Mouse (Mus musculus) MEL (cell line): ENCODE measurements at regions not wholly inside any gene's neighbourhood (a gene's known extent, or its start where the extent isn't known, plus 50 kb on each side); places are given as distances from the start of the nearest gene placed in this dataset.

ENCODE experiments used
- DNase-seq: peaks from one replicate; pipeline ENCODE4 v3.0.0; 2011; ENCODE audit warnings: low read depth, low spot score
- H3K27ac ChIP-seq: 2 replicates; pipeline ENCODE4 v1.5.1; 2012; ENCODE audit warnings: low read depth, mild to moderate bottlenecking, control low read depth, low read length, moderate library complexity; ENCODE audit not compliant: control insufficient read depth
- H3K27me3 ChIP-seq, 2 experiments: fragments of 150-350 bp in 1 of 2; sonication (generic) in 1 of 2; 2 replicates each; pipeline ENCODE4 v1.6.1; 2012; ENCODE audit warnings: low read length in 2 of 2, mild to moderate bottlenecking in 2 of 2, improper control_type of control experiment in 1 of 2, moderate library complexity in 1 of 2; ENCODE audit not compliant: insufficient read depth in 2 of 2, control insufficient read depth in 1 of 2
- H3K36me3 ChIP-seq, 2 experiments: 2 replicates each; pipeline ENCODE4 v1.6.1; 2012 to 2014; ENCODE audit warnings: low read length in 2 of 2, improper control_type of control experiment in 1 of 2, inconsistent platforms in 1 of 2, mild to moderate bottlenecking in 1 of 2; ENCODE audit not compliant: insufficient read depth in 2 of 2, control insufficient read depth in 1 of 2
- H3K4me1 ChIP-seq, 2 experiments: fragments of 150-350 bp in 1 of 2; sonication (generic) in 1 of 2; 2 replicates each; pipeline ENCODE4 v1.6.1; 2012; ENCODE audit warnings: low read length in 2 of 2, improper control_type of control experiment in 1 of 2, mild to moderate bottlenecking in 1 of 2; ENCODE audit not compliant: insufficient read depth in 2 of 2, control insufficient read depth in 1 of 2
- H3K4me3 ChIP-seq, 2 experiments: fragments of 150-350 bp in 1 of 2; sonication (generic) in 1 of 2; 2 replicates each; pipeline ENCODE4 v1.5.1; 2012; ENCODE audit warnings: low read depth in 2 of 2, low read length in 2 of 2, mild to moderate bottlenecking in 2 of 2, moderate library complexity in 2 of 2, control low read depth in 1 of 2, improper control_type of control experiment in 1 of 2; ENCODE audit not compliant: control insufficient read depth in 1 of 2, insufficient read depth in 1 of 2
- H3K79me2 ChIP-seq: 2 replicates; pipeline ENCODE4 v1.6.1; 2012; ENCODE audit warnings: mild to moderate bottlenecking, low read length, moderate library complexity; ENCODE audit not compliant: control insufficient read depth, poor library complexity, insufficient read depth
- H3K9ac ChIP-seq: 2 replicates; pipeline ENCODE4 v1.6.1; 2012; ENCODE audit warnings: low read depth, mild to moderate bottlenecking, control low read depth, low read length, moderate library complexity; ENCODE audit not compliant: control insufficient read depth, poor library complexity, severe bottlenecking
- H3K9me3 ChIP-seq: fragments of 150-350 bp; sonication (generic); replicated peaks from 2 replicates; pipeline ENCODE4 v1.6.1; 2012; ENCODE audit warnings: mild to moderate bottlenecking, low read length, improper control_type of control experiment, moderate library complexity; ENCODE audit not compliant: insufficient read depth
- BHLHE40 ChIP-seq: IDR thresholded peaks from 2 replicates; pipeline ENCODE4 v1.6.1; 2012; ENCODE audit warnings: low read depth, mild to moderate bottlenecking, inconsistent platforms, low read length, improper control_type of control experiment, borderline replicate concordance
- CHD2 ChIP-seq: IDR thresholded peaks from 2 replicates; pipeline ENCODE4 v1.6.1; 2011; ENCODE audit warnings: low read length, improper control_type of control experiment
- CTCF ChIP-seq, 3 experiments: IDR thresholded peaks in 2 of 3; conservative IDR thresholded peaks in 1 of 3; 2 replicates each; pipeline ENCODE4 v1.5.1; 2011 to 2012; ENCODE audit warnings: low read length in 3 of 3, low read depth in 2 of 3, mild to moderate bottlenecking in 2 of 3, improper control_type of control experiment in 1 of 3, inconsistent platforms in 1 of 3, mixed read lengths in 1 of 3, moderate library complexity in 1 of 3; ENCODE audit not compliant: control insufficient read depth in 1 of 3, insufficient read depth in 1 of 3, poor library complexity in 1 of 3, severe bottlenecking in 1 of 3
- GABPA ChIP-seq: IDR thresholded peaks from 2 replicates; pipeline ENCODE4 v1.6.1; 2012; ENCODE audit warnings: low read depth, mild to moderate bottlenecking, inconsistent platforms, low read length, improper control_type of control experiment, moderate library complexity
- GATA1 ChIP-seq: IDR thresholded peaks from 2 replicates; pipeline ENCODE4 v1.6.1; 2011; ENCODE audit warnings: low read depth, low read length, improper control_type of control experiment
- JUND ChIP-seq: IDR thresholded peaks from 2 replicates; pipeline ENCODE4 v1.6.1; 2011; ENCODE audit warnings: low read depth, mild to moderate bottlenecking, improper control_type of control experiment, low read length
- KAT2A ChIP-seq: conservative IDR thresholded peaks from 2 replicates; pipeline ENCODE4 v1.6.1; 2012; ENCODE audit warnings: low read depth, low read length, improper control_type of control experiment, inconsistent platforms
- MEF2A ChIP-seq: IDR thresholded peaks from 2 replicates; pipeline ENCODE4 v1.6.1; 2014; ENCODE audit warnings: low read depth, mild to moderate bottlenecking, inconsistent platforms, low read length, improper control_type of control experiment; ENCODE audit not compliant: poor library complexity, insufficient replicate concordance, severe bottlenecking; ENCODE audit errors: extremely low read depth
- MXI1 ChIP-seq: IDR thresholded peaks from 2 replicates; pipeline ENCODE4 v1.6.1; 2011; ENCODE audit warnings: mild to moderate bottlenecking, low read depth, low read length, improper control_type of control experiment
- NRF1 ChIP-seq: IDR thresholded peaks from 2 replicates; pipeline ENCODE4 v1.6.1; 2014; ENCODE audit warnings: low read depth, mild to moderate bottlenecking, inconsistent platforms, low read length, improper control_type of control experiment, moderate library complexity; ENCODE audit not compliant: poor library complexity, insufficient read depth, severe bottlenecking
- POLR2A ChIP-seq, 2 experiments: IDR thresholded peaks; 2 replicates each; pipeline ENCODE4 v1.6.1; 2011 to 2012; ENCODE audit warnings: low read length in 2 of 2, mild to moderate bottlenecking in 2 of 2, control low read depth in 1 of 2, improper control_type of control experiment in 1 of 2, low read depth in 1 of 2, moderate library complexity in 1 of 2; ENCODE audit not compliant: control insufficient read depth in 1 of 2, insufficient read depth in 1 of 2, poor library complexity in 1 of 2
- POLR2AphosphoS2 ChIP-seq: IDR thresholded peaks from 2 replicates; pipeline ENCODE4 v1.6.1; 2011; ENCODE audit warnings: low read length, improper control_type of control experiment
- POLR2AphosphoS5 ChIP-seq: IDR thresholded peaks from 2 replicates; pipeline ENCODE4 v1.6.1; 2012; ENCODE audit warnings: low read depth, borderline replicate concordance, mild to moderate bottlenecking, inconsistent platforms, low read length, moderate library complexity, mixed read lengths
- RAD21 ChIP-seq: IDR thresholded peaks from 2 replicates; pipeline ENCODE4 v1.6.1; 2011; ENCODE audit warnings: mild to moderate bottlenecking, low read depth, low read length, improper control_type of control experiment
- RCOR1 ChIP-seq: IDR thresholded peaks from 2 replicates; pipeline ENCODE4 v1.6.1; 2012; ENCODE audit warnings: low read depth, mild to moderate bottlenecking, inconsistent platforms, low read length, improper control_type of control experiment
- SMC3 ChIP-seq: IDR thresholded peaks from 2 replicates; pipeline ENCODE4 v1.6.1; 2011; ENCODE audit warnings: low read depth, low read length, improper control_type of control experiment
- TAL1 ChIP-seq: IDR thresholded peaks from 2 replicates; pipeline ENCODE4 v1.6.1; 2012; ENCODE audit warnings: mild to moderate bottlenecking, inconsistent platforms, low read length, moderate library complexity, mixed read lengths
- TBP ChIP-seq: IDR thresholded peaks from 2 replicates; pipeline ENCODE4 v1.8.0; 2011; ENCODE audit warnings: low read depth, low read length, improper control_type of control experiment
- TCF12 ChIP-seq: IDR thresholded peaks from 2 replicates; pipeline ENCODE4 v1.6.1; 2014; ENCODE audit warnings: low read depth, mild to moderate bottlenecking, inconsistent platforms, low read length, improper control_type of control experiment, moderate library complexity
- UBTF ChIP-seq: IDR thresholded peaks from 2 replicates; pipeline ENCODE4 v1.6.1; 2012; ENCODE audit warnings: low read depth, mild to moderate bottlenecking, inconsistent platforms, low read length, improper control_type of control experiment, moderate library complexity, borderline replicate concordance; ENCODE audit not compliant: insufficient read depth
- USF1 ChIP-seq: IDR thresholded peaks from 2 replicates; pipeline ENCODE4 v1.6.1; 2014; ENCODE audit warnings: low read depth, mild to moderate bottlenecking, inconsistent platforms, low read length, improper control_type of control experiment, moderate library complexity
- ZC3H11A ChIP-seq: IDR thresholded peaks from 2 replicates; pipeline ENCODE4 v1.6.1; 2012; ENCODE audit warnings: low read depth, mild to moderate bottlenecking, inconsistent platforms, low read length, improper control_type of control experiment
- ZKSCAN1 ChIP-seq: IDR thresholded peaks from 2 replicates; pipeline ENCODE4 v1.6.1; 2012; ENCODE audit warnings: low read depth, mild to moderate bottlenecking, inconsistent platforms, low read length, improper control_type of control experiment, moderate library complexity
- ZNF384 ChIP-seq: IDR thresholded peaks from 2 replicates; pipeline ENCODE4 v1.6.1; 2012; ENCODE audit warnings: low read depth, mild to moderate bottlenecking, inconsistent platforms, low read length, improper control_type of control experiment

- DNase-seq = peak; percentile 52
- no peak for TF ChIP-seq TBP
- no peak for TF ChIP-seq USF1
- no peak for TF ChIP-seq POLR2A (IDR thresholded peaks at IDR 0.05; ENCODE audit: control insufficient read depth in 1 of 2, insufficient read depth in 1 of 2, low read depth in 1 of 2, low read length in 2 of 2, poor library complexity in 1 of 2)
- TF ChIP-seq MEF2A = no peak
- TF ChIP-seq JUND = no peak
- peak; percentile 67 for TF ChIP-seq ZC3H11A
- TF ChIP-seq MXI1 = no peak
- TF ChIP-seq TCF12 = no peak
- no peak for TF ChIP-seq ZNF384
- no peak for TF ChIP-seq UBTF
- no peak for TF ChIP-seq BHLHE40
- no peak for TF ChIP-seq GATA1
- TF ChIP-seq SMC3 = peak; percentile 76
- peak; percentile 71 for TF ChIP-seq RAD21
- TF ChIP-seq CTCF (IDR thresholded peaks at IDR 0.05 in 2 of 3, conservative IDR thresholded peaks at IDR 0.05 in 1 of 3; ENCODE audit: control insufficient read depth in 1 of 3, insufficient read depth in 1 of 3, low read depth in 2 of 3, low read length in 3 of 3, poor library complexity in 1 of 3, severe bottlenecking in 1 of 3) = peak; percentile 55 to 82 (median 71)
- H3K36me3 ChIP-seq = no peaks in the 10 kb centered on the region
Observed at GRCm38 (mm10) chr10:118592648-118593368, 152.0 kb downstream of the Ifng start.

GRCm38 (mm10) chr10:118596206-118596605 lies 155.4 kb downstream of the Ifng start:
- Histone ChIP-seq H3K4me3 (no peak overlapping the region), H3K27me3 (no peaks in the 10 kb centered on the region), H3K9ac (no peak overlapping the region), H3K9me3 (no peaks in the 10 kb centered on the region), H3K4me1 (no peaks in the 10 kb centered on the region), H3K27ac (no peak overlapping the region), H3K79me2 (no peaks in the 10 kb centered on the region), H3K36me3 (no peaks in the 10 kb centered on the region)
- no peak for TF ChIP-seq ZC3H11A
- TF ChIP-seq POLR2AphosphoS2 = no peak
- no peak for TF ChIP-seq GATA1
- TF ChIP-seq CHD2 = no peak
- no peak for TF ChIP-seq RCOR1
- TF ChIP-seq CTCF (IDR thresholded peaks at IDR 0.05 in 2 of 3, conservative IDR thresholded peaks at IDR 0.05 in 1 of 3; ENCODE audit: control insufficient read depth in 1 of 3, insufficient read depth in 1 of 3, low read depth in 2 of 3, low read length in 3 of 3, poor library complexity in 1 of 3, severe bottlenecking in 1 of 3) = no peak
- no peak for TF ChIP-seq NRF1
- no peak for TF ChIP-seq TAL1
- no peak for TF ChIP-seq ZKSCAN1
- TF ChIP-seq POLR2AphosphoS5 = no peak
- TF ChIP-seq GABPA = no peak
- TF ChIP-seq KAT2A = no peak
- no peak for DNase-seq

More at GRCm38 (mm10) chr10:118592648-118593368, 152.0 kb downstream of the Ifng start:
- Histone ChIP-seq H3K9me3 (no peaks in the 10 kb centered on the region), H3K4me3 (no peak overlapping the region), H3K27me3 (no peaks in the 10 kb centered on the region), H3K9ac (no peak overlapping the region), H3K4me1 (no peaks in the 10 kb centered on the region), H3K27ac (no peak overlapping the region), H3K79me2 (no peaks in the 10 kb centered on the region)
